Mouse (Mus musculus): Measurements from ENCODE around the gene Htr5b.

- TF ChIP-seq CTCF (IDR thresholded peaks at IDR 0.05; ENCODE audit: low read depth, low read length): no peak
- no peak for TF ChIP-seq POLR2A (IDR thresholded peaks at IDR 0.05; ENCODE audit: extremely low read depth, insufficient read depth, low read length)
Observed at GRCm38 (mm10) chr1:121529286-121529685, 1.0 kb upstream of the Htr5b start.

All from liver, adult 2 months (tissue).